Mouse (Mus musculus): ENCODE measurements at regions not wholly inside any gene's neighbourhood (a gene's known extent, or its start where the extent isn't known, plus 50 kb on each side); places are given as distances from the start of the nearest gene placed in this dataset.
A peak's percentile ranks its signal among the peaks of the same experiment; 100 is the strongest.
"Not testable (repeated sequence)": the region's sequence is repeated elsewhere in the genome, so short reads cannot be mapped to it uniquely, and the experiment has no call there.

- no peak for DNase-seq (ENCODE audit: low spot score in 2 of 2)
Observed at GRCm38 (mm10) chr6:7790040-7790439, 54.6 kb upstream of the C1galt1 start.

- DNase-seq (ENCODE audit: low spot score in 2 of 2) = no peak
Observed at GRCm38 (mm10) chr6:7789071-7789470, 55.6 kb upstream of the C1galt1 start.

GRCm38 (mm10) chr6:7785407-7785806 is 59.2 kb upstream of the C1galt1 start:
- no peak for DNase-seq (ENCODE audit: low spot score in 2 of 2)

DNA sequence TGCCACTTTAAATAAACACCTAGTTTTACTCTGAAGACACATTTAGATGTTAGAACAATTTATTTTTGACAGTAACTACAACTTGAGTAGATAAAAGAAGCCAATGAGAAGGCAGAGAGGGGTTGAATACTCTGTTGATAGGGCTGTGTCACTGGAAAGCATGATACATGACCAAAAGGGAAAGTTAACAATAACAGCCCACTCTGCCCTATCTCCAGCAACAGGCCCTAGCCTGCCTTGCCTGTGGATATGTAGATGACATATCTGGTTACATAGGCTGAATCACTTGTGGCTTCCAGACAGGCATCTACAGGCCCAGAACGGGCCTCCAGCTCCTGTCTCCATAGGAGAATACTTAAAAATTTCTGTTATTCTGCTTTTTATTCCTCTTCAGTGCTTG is 61.6 kb upstream of the C1galt1 start:
- no peak for DNase-seq (ENCODE audit: low spot score in 2 of 2)

DNA sequence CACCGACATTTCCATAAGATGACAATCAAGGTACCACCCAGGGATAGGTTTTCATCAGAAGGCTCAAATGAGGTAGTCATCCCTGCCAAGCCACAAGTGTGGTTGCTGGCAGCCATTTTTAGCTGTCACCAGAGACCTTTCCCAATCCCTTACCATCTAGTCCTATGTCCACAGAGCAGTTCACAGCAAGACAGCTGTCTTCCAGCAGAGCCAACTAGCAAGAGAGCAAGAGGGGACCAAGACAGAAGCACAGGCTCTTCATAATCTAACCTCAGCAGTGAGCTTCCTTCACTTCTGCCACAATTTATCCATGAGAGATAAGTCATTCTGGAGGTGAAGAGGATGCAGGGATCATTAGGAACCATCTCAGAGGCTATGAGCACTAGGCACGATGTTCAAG is 64.7 kb upstream of the C1galt1 start:
- DNase-seq (ENCODE audit: low spot score in 2 of 2) = no peak

GRCm38 (mm10) chr6:7778642-7779404 is 65.8 kb upstream of the C1galt1 start:
- DNase-seq (ENCODE audit: low spot score in 2 of 2) = no peak

GRCm38 (mm10) chr6:7768421-7768820 is 75.4 kb upstream of the Asns start:
- no peak for DNase-seq (ENCODE audit: low spot score in 2 of 2)

GRCm38 (mm10) chr6:7767631-7768030 is 74.6 kb upstream of the Asns start:
- no peak for DNase-seq (ENCODE audit: low spot score in 2 of 2)

- no peak for DNase-seq (ENCODE audit: low spot score in 2 of 2)
Observed at GRCm38 (mm10) chr6:7759385-7759784, 66.3 kb upstream of the Asns start.

DNA sequence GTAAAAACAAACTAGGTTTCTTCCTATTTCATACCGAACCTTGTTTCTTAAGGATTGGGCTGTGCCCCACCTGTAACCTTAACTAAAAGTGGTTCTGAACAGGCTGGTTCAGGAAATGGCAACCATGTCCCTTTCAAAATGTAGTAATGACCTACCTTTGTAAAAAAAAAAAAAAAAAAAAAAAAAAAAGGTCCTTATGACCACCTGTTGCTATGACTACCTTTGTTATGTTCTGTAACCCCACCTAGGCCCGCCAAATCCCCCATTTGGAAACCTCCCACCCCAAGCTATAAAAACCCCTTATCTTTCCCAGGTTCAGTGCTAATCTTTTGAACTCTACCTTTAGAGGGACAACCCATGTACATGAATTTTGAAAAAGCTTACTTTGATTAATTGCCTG is 60.8 kb upstream of the Asns start:
- DNase-seq (ENCODE audit: low spot score in 2 of 2) = no peak

GRCm38 (mm10) chr6:7752885-7753611 is 60.0 kb upstream of the Asns start:
- DNase-seq (ENCODE audit: low spot score in 2 of 2) = peak in 1 of 2 experiments; percentile 6

GRCm38 (mm10) chr6:7748536-7748935 is 55.5 kb upstream of the Asns start:
- DNase-seq (ENCODE audit: low spot score in 2 of 2) = no peak

DNA sequence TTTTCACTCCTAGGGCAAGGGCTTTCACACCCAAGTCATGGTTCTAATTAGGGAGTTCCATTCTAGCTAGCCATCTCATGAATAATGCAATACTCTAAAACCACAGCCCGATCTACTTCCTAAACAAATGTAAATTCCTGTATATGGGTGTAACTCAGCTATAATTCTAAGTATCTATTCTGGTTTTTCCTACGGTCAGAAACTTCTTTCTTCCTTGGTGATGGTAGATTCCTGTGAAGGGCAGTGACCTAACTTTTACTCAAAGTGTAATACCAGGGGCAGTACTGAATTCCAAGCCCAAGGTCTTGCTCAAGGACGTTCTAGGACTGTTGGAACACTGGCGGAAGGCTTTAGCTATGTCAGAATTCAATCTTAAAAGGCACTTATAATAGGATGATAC is 51.2 kb upstream of the Asns start:
- DNase-seq (ENCODE audit: low spot score in 2 of 2) = not testable (repeated sequence)
